Mouse (Mus musculus) olfactory bulb, adult 2 months (tissue): ENCODE results near the gene Atp1b4.

ENCODE experiments used
- CTCF ChIP-seq: fragments of 200-500 bp; IDR thresholded peaks from 2 replicates; pipeline ENCODE4 v1.5.1; 2012; ENCODE audit warnings: low read depth, mild to moderate bottlenecking, low read length, moderate library complexity; ENCODE audit not compliant: insufficient read depth
- POLR2A ChIP-seq: fragments of 200-500 bp; IDR thresholded peaks from 2 replicates; pipeline ENCODE4 v1.6.1; 2012; ENCODE audit warnings: mild to moderate bottlenecking, low read depth, low read length, moderate library complexity; ENCODE audit not compliant: insufficient read depth

DNA sequence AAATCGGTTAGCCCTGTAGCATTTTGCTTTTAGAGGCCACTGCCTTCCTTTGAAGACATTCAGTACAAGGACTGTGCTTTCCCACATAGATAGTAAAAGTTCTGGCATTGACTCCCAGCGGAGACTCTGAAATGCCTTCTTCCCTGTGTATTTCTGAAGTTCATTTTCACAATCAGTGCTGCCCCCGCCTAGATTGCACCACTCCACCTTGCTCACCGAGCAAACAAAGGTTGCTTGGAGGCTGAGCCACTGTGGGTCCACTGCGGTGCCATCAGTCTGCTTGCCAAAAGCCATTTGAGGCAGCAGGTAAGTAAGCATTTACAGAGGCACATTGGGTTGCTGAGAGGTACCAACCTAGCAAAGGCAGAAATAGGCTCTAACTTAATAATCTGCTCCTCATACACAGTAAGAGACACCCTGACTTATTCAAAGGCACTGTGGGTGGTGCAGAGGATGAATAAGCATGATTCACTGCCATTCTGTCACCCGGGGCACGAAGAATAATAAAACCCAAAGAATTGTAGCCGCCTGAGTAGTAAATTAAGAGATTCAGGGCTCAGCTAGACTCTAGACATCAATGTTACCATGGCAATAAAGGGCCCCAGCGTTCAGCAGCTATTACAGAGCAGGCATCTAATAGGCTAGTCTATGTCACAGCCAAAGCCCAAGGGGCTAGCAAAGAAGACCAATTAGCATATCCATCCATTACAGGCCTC lies 2.9 kb upstream of the Atp1b4 start:
- TF ChIP-seq CTCF (no peak), POLR2A (no peak)
